In genomic region chr5:92503856-92504618, GRCm38 (mm10) we compare ENCODE assay signal across 8 mouse cellular contexts. TPM values are rescaled to one million over a fixed set of nuclear protein-coding genes. Genes with fewer than 3 reads are reported as not detected.
DNase-seq lines count a peak whose midpoint lies in the region; ATAC-seq and TF ChIP-seq lines count a peak whose summit lies in the region.

No protein-coding gene starts in this region.

- peak overlapping the region; percentile 80 for H3K9ac ChIP-seq in kidney, postnatal 0 days (ENCODE audit: low read depth, low read length)
- peak overlapping the region; percentile 99 for H3K9ac ChIP-seq in hindbrain, embryonic 15.5 days
- H3K9ac ChIP-seq in midbrain, embryonic 16.5 days (ENCODE audit: low read depth, low read length) = peak overlapping the region; percentile 99

- no peak for DNase-seq in kidney, postnatal 0 days (ENCODE audit: low spot score)
- DNase-seq in kidney, postnatal 10 days = no peak
- no peak for DNase-seq in left cerebral cortex, postnatal 4 days

- WGBS in kidney, postnatal 0 days = 37% methylated on average over 7 of the region's 7 CpGs
- WGBS in bone marrow, adult 2 months = 30% methylated on average over 7 of the region's 7 CpGs
- 24% methylated on average over 7 of the region's 7 CpGs for WGBS in hindbrain, embryonic 15.5 days
- 22% methylated on average over 7 of the region's 7 CpGs for WGBS in midbrain, embryonic 16.5 days

- no peaks in the 10 kb centered on the region for H3K27me3 ChIP-seq in kidney, postnatal 0 days (ENCODE audit: insufficient read depth, low read length)
- no peaks in the 10 kb centered on the region for H3K27me3 ChIP-seq in hindbrain, embryonic 15.5 days
- no peaks in the 10 kb centered on the region for H3K27me3 ChIP-seq in midbrain, embryonic 16.5 days (ENCODE audit: control insufficient read depth, insufficient read depth, low read depth, low read length)

- H3K27ac ChIP-seq in kidney, postnatal 0 days = peak overlapping the region; percentile 91; the same call in 1 of the 2 replicates
- H3K27ac ChIP-seq in bone marrow, adult 2 months (ENCODE audit: control insufficient read depth, insufficient read depth, low read depth, low read length, poor library complexity) = peak overlapping the region; percentile 95; the same call in 1 of the 2 replicates
- peak overlapping the region; percentile 100 for H3K27ac ChIP-seq in hindbrain, embryonic 15.5 days (replicated peaks)
- H3K27ac ChIP-seq in midbrain, embryonic 16.5 days (ENCODE audit: low read length) = peak overlapping the region; percentile 99

- intact Hi-C loops in left cerebral cortex, postnatal 4 days (cut with DNase I) = no loop called here

- no peaks in the 10 kb centered on the region for H3K36me3 ChIP-seq in kidney, postnatal 0 days (ENCODE audit: insufficient read depth, low read length)
- H3K36me3 ChIP-seq in hindbrain, embryonic 15.5 days = no peaks in the 10 kb centered on the region
- no peaks in the 10 kb centered on the region for H3K36me3 ChIP-seq in midbrain, embryonic 16.5 days (ENCODE audit: control insufficient read depth, insufficient read depth, low read length)

- TF ChIP-seq POLR2A in bone marrow, adult 2 months (IDR thresholded peaks at IDR 0.05; ENCODE audit: borderline replicate concordance, control insufficient read depth, low read depth, low read length) = no peak

- peak overlapping the region; percentile 66 for H3K4me3 ChIP-seq in kidney, postnatal 0 days (replicated peaks; ENCODE audit: low read depth, low read length)
- H3K4me3 ChIP-seq in bone marrow, adult 2 months (replicated peaks; ENCODE audit: control insufficient read depth, low read depth, low read length) = peak overlapping the region; percentile 94
- H3K4me3 ChIP-seq in hindbrain, embryonic 15.5 days = peak overlapping the region; percentile 98
- H3K4me3 ChIP-seq in midbrain, embryonic 16.5 days (ENCODE audit: low read depth, low read length) = peak overlapping the region; percentile 93

- H3K4me2 ChIP-seq in kidney, postnatal 0 days (ENCODE audit: low read length) = peak overlapping the region; percentile 90
- peak overlapping the region; percentile 73 for H3K4me2 ChIP-seq in hindbrain, embryonic 15.5 days
- peak overlapping the region; percentile 86 for H3K4me2 ChIP-seq in midbrain, embryonic 16.5 days (ENCODE audit: low read length)

- H3K9me3 ChIP-seq in kidney, postnatal 0 days (replicated peaks; ENCODE audit: low read length) = no peaks in the 10 kb centered on the region
- no peaks in the 10 kb centered on the region for H3K9me3 ChIP-seq in hindbrain, embryonic 15.5 days
- no peaks in the 10 kb centered on the region for H3K9me3 ChIP-seq in midbrain, embryonic 16.5 days (replicated peaks; ENCODE audit: control insufficient read depth, low read length, poor library complexity, severe bottlenecking)

- ATAC-seq in kidney, postnatal 0 days (replicated peaks; ENCODE audit: low FRiP score, low read depth) = no peak
- no peak; the same call in 1 of the 2 replicates for ATAC-seq in hindbrain, embryonic 15.5 days (ENCODE audit: low FRiP score, low read depth)
- no peak for ATAC-seq in midbrain, embryonic 16.5 days
- no peak for ATAC-seq in activated CD4-positive, CD25-positive, alpha-beta regulatory T cell, adult 4 months
- no peak for ATAC-seq in megakaryocyte-erythroid progenitor cell, adult 5-6 weeks (replicated peaks; ENCODE audit: low FRiP score, low TSS enrichment, poor library complexity, severe bottlenecking)

- 0 out of 2 replicates have a peak, but pooled peaks cover 9% of the 10 kb centered on the region for H3K4me1 ChIP-seq in kidney, postnatal 0 days (replicated peaks; ENCODE audit: insufficient read depth, low read length)
- H3K4me1 ChIP-seq in bone marrow, adult 2 months (ENCODE audit: control insufficient read depth, insufficient read depth, low read length) = peaks cover 6% of the 10 kb centered on the region
- H3K4me1 ChIP-seq in hindbrain, embryonic 15.5 days (replicated peaks) = peaks cover 36% of the 10 kb centered on the region
- H3K4me1 ChIP-seq in midbrain, embryonic 16.5 days (ENCODE audit: control insufficient read depth, insufficient read depth, low read length) = peaks cover 24% of the 10 kb centered on the region

- TF ChIP-seq CTCF in kidney, postnatal 0 days (IDR thresholded peaks at IDR 0.05; ENCODE audit: low read depth) = no peak
- TF ChIP-seq CTCF in bone marrow, adult 2 months (IDR thresholded peaks at IDR 0.05; ENCODE audit: control insufficient read depth, insufficient read depth, low read length) = no peak

RNA-seq across cellular contexts. Expression of gene Scarb2, which starts 2.6 kb away (rescaled TPM):
- polyA plus RNA-seq in kidney, postnatal 0 days (2015; fragmentation: Nextera tagmentation; extraction: Ambion mirVana) = 9.1 and 10.2 TPM in 2 replicates
- polyA plus RNA-seq in bone marrow, adult 2 months (2011; ENCODE audit: insufficient read depth, insufficient read length, low replicate concordance, missing spikeins) = 6.8 and 16.7 TPM in 2 replicates
- 20.3 and 21.4 TPM in 2 replicates for polyA plus RNA-seq in hindbrain, embryonic 15.5 days (2015; fragmentation: Nextera tagmentation; extraction: Ambion mirVana)
- polyA plus RNA-seq in midbrain, embryonic 16.5 days (2015; fragmentation: Nextera tagmentation; extraction: Ambion mirVana) = 26.7 and 27.8 TPM in 2 replicates
- 10 to 100 TPM; 10.6 to 11.8 TPM for polyA plus RNA-seq in activated CD4-positive, CD25-positive, alpha-beta regulatory T cell, adult 4 months (2017; shearing (Covaris generic))
- total RNA-seq in megakaryocyte-erythroid progenitor cell, adult 5-6 weeks (2014; fragmentation: Nextera tagmentation) = 19.0 and 23.6 TPM in 2 replicates
- 52.6 and 58.0 TPM in 2 replicates for total RNA-seq in megakaryocyte-erythroid progenitor cell, adult 5-6 weeks (2017)
- total RNA-seq in left cerebral cortex, postnatal 4 days (2021) = 100 to 1,000 TPM; 112 to 115 TPM

RNA-seq across cellular contexts. Expression of gene Fam47e, which starts 50.8 kb away (rescaled TPM):
- 0.19 and 0.25 TPM in 2 replicates for polyA plus RNA-seq in kidney, postnatal 0 days (2015; fragmentation: Nextera tagmentation; extraction: Ambion mirVana)
- not detected in 2 replicates for polyA plus RNA-seq in bone marrow, adult 2 months (2011; ENCODE audit: insufficient read depth, insufficient read length, low replicate concordance, missing spikeins)
- 0.90 and 1.7 TPM in 2 replicates for polyA plus RNA-seq in hindbrain, embryonic 15.5 days (2015; fragmentation: Nextera tagmentation; extraction: Ambion mirVana)
- 1.3 and 2.1 TPM in 2 replicates for polyA plus RNA-seq in midbrain, embryonic 16.5 days (2015; fragmentation: Nextera tagmentation; extraction: Ambion mirVana)
- polyA plus RNA-seq in activated CD4-positive, CD25-positive, alpha-beta regulatory T cell, adult 4 months (2017; shearing (Covaris generic)) = not detected
- not detected in 2 replicates for total RNA-seq in megakaryocyte-erythroid progenitor cell, adult 5-6 weeks (2014; fragmentation: Nextera tagmentation)
- not detected in 2 replicates for total RNA-seq in megakaryocyte-erythroid progenitor cell, adult 5-6 weeks (2017)
- total RNA-seq in left cerebral cortex, postnatal 4 days (2021) = under 1 TPM; 0.42 to 0.60 TPM
